Mouse (Mus musculus) liver, embryonic 14.5 days (tissue): ENCODE results near the gene Ubxn10.

Experiments used
- CTCF ChIP-seq: IDR thresholded peaks from 2 replicates; pipeline ENCODE4 v1.5.1; 2016; ENCODE audit warnings: antibody characterized with exemption, low read depth, control low read depth
- EP300 ChIP-seq: IDR thresholded peaks from 2 replicates; pipeline ENCODE4 v1.6.1; 2016; ENCODE audit warnings: antibody characterized with exemption, low read depth

DNA sequence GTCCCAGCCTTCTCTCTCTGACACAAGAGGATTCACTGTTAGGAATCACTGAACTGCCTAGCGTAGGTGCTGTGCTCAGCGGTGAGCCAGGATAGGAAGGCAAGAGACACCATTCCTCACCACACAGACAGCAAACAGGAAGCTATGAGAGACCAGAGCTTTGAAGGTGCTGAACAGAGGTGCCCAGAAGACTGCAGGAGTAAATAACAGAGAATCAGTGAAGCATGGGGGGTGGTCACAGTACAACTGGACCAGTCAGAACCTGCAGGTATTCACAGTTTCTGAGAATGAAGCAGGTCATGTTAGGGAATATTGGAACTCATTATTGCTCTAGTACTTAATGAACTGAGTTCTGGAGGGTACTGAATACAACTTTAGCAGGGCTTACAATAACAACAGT lies 38.7 kb downstream of the Ubxn10 start:
- TF ChIP-seq CTCF (no peak), EP300 (no peak)
